Mouse (Mus musculus) inflammation-experienced regulatory T-cells, adult 6 months (primary cell): ENCODE measurements around the gene Glipr2. TPM values are rescaled to one million over a fixed set of nuclear protein-coding genes. Genes with fewer than 3 reads are reported as not detected.
A peak's percentile ranks its signal among the peaks of the same experiment; 100 is the strongest.

ENCODE experiments used
- ATAC-seq: one replicate; pipeline ENCODE4 v1.8.0; 2017
- polyA plus RNA-seq, 3 experiments: library from polyadenylated mRNA; unstranded; fragments of 100-300 nt; shearing (Covaris generic); gene quantifications; one replicate each; pipeline ENCODE4 v1.2.1; 2017

The Glipr2 gene
- polyA plus RNA-seq: 100 to 1,000 TPM; 153 to 302 (median 185) TPM

DNA sequence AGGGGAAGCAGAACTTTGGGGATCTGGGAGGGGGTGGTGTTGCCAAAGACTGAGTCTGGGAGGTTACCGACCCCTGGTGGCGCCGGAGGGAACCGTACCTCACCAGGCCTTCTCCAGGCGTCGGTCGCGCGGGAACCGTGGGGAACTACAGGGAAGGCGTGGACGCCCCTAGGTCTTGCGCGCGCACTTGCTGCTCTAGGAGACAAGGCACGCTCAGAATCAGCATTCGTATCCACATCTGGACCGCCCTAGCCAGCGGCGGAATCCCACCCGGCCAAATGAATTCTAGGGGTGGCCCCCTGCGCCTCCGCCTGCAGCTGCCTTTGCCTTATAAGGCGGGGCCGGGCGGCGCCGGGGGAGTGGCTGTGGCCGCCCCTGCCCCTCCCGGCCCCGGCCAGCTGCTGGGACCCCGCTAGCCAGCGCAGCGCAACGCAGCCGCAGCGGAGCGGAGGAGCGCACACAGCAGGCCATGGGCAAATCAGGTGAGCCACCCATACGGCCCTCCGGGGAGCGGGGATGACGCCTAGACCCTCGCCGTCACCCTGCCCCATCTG is at the start of gene Glipr2:
TSS of gene Glipr2 (plus strand) at position 110 of the 554 bp plus-strand sequence.
- ATAC-seq: peak; percentile 76

GRCm38 (mm10) chr4:43918221-43918620 is 39.0 kb upstream of the Glipr2 start:
- no peak for ATAC-seq

DNA sequence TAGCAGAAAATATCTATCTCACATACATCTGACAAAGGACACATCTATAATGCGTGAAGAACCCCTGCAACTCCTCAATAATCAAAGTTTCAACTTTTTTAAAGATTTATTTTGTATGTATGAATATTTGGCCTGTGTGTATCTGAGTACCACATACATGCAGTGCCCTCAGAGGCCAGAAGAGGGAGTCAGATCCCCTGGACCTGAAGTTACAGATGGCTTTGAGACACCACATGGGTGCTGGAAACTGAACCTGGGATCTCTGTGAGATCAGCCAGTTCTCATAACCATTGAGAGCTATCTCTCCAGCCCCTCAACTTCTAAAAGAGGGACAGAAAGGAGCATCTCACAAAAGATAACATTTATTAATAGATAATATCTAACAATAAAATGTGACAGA is 36.6 kb upstream of the Glipr2 start:
- ATAC-seq: no peak

DNA sequence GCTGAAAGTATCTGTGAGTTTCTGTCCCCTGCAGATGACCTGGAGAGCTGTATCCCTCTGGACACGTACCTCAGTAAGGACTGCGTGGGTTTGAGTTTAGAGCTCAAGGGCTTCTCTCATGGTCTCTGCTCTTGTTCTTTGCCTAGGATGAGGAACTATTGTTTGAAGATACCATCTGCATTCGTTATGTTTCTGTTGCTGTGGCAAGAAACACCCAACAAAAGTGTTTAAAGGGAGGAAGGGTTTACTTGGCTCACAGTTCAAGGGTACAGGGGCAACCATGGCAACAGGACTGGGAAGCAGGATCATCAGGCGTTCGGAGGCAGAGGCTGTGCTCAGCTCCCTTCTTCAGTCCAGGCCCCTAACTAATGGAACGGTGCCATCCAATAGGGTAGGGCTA is 32.1 kb upstream of the Glipr2 start:
- ATAC-seq: no peak

- ATAC-seq: peak; percentile 80
Observed at GRCm38 (mm10) chr4:43925779-43926178, 31.4 kb upstream of the Glipr2 start.

DNA sequence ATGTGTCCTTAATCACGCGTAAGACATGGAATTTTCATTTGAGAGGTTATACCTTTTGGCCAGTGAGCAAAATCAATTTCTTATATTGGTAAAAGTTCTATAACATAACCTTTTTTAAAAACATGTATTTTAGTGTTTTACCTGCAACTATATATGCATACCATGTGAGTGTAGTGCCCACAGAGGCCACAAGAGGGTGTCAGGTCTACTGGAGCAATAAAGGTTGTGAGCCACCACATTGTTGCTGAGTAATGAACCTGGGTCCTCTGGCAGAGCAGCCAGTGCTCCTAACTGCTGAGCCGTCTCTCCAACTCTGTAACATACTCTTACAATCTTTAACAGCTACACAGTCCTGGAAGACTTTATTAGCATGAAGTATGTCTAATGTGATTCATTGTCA is 29.4 kb upstream of the Glipr2 start:
- ATAC-seq: no peak

- ATAC-seq: no peak
Observed at GRCm38 (mm10) chr4:43931877-43932276, 25.3 kb upstream of the Glipr2 start.

DNA sequence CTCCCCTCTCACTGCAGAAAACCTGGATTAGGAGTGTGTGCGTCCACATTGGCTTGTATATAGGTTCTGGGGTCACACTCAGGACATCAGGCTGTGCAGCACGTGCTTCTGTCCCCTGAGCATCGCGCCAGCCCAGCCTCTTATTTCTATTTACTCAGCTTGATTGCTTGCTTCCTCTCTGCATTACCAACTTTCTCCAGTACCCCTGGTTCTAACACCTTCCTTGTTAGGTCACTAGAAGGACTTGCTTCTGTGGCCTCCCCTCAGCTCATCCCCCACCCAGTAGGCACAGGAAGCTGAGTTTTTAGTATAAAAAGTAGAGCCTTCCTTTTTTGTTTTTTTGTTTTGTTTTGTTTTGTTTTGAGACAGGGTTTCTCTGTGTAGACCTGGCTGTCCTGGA is 21.0 kb upstream of the Glipr2 start:
- peak; percentile 26 for ATAC-seq

DNA sequence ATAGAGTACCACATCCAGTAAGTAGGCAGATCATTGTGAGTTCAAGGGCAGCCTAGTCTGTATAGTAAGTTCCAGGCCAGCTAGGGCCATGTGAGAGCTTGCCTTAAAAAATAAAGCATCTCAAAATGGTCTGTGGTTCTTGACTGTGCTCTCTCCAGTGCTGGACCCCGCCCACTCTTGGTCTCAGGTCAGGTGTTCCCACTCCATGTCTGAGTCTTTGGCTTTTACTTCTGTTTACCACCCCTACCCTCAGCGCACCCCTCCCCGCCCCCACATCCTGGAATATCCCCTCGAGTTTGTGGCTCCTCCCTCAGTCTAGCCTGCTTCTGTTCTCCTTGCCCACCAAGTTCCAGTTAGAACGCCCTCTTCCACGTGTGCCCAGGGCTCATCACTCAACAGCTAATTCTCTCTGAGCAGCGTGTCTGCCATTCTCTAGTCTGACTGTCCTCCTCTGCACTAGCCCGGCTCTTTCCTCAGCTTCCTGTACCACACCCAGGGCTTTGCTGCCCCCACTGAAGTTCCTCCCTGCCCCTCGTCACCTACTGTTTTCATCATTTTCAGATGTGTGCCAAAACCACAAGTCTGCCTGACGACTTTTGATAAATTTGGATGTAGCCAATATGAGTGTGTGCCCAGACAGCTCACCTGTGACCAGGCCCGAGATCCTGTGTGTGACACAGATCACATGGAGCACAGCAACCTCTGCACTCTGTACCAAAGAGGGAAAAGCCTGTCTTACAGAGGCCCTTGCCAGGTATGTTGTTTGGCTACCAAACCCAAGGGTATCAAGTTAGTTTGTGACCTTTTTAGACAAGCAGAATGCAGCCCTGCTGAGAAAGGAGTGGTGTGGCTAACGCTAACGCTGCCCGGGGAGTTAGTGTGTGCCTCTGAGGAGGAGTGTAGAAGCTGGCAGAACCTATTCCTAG is 20.2 kb upstream of the Glipr2 start:
- ATAC-seq: peak; percentile 84

GRCm38 (mm10) chr4:43941315-43941714 is 15.9 kb upstream of the Glipr2 start:
- ATAC-seq: no peak

DNA sequence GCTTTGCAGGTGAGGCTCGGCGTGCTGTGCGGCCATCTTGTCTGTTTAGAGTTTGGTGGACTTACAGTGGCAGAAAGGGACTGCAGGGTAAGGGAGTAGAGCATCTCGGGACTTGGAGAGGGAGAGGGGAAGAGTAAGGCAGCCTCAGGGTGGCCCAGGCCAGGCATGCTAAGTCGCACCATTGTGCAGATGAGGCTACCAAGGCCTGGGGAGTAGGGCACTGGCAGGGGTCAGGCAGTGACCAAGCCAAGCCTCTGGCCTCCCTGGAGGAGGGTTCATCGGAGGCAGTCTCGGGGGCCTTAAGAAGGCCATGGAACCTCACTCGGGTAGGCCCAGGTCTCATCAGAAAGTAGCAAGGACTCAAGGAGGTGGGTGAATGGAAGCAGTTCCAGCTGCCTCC is 14.8 kb upstream of the Glipr2 start:
- ATAC-seq: no peak

DNA sequence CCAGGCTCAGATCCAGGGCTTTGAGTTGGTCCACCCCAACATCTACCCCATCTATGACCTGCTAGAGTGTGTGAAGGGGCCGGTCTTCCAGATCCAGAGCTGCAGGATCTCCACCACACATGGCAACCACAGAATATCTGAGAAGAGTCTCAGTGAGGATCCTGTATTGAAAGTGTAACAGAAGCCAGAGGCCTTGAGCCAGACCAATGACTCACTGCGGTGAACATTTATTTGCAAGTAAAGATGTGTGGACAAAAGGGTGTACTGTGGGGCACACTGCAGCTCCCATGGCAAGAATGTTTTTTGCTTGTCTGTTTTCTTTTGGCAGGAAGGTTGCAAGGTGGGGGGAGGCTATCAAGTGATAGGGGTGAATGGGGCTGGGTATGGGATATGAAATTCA is 9.6 kb upstream of the Glipr2 start:
- no peak for ATAC-seq

GRCm38 (mm10) chr4:43957846-43958461 is 753 bp downstream of the Glipr2 start:
- peak; percentile 16 for ATAC-seq

GRCm38 (mm10) chr4:43959523-43960179 is 2.5 kb downstream of the Glipr2 start:
- peak; percentile 5 for ATAC-seq

GRCm38 (mm10) chr4:43960207-43960606 is 3.0 kb downstream of the Glipr2 start:
- ATAC-seq: peak; percentile 49

GRCm38 (mm10) chr4:43964326-43964833 is 7.2 kb downstream of the Glipr2 start:
- peak; percentile 11 for ATAC-seq

- ATAC-seq: no peak
Observed at GRCm38 (mm10) chr4:43964951-43965684, 7.9 kb downstream of the Glipr2 start.

DNA sequence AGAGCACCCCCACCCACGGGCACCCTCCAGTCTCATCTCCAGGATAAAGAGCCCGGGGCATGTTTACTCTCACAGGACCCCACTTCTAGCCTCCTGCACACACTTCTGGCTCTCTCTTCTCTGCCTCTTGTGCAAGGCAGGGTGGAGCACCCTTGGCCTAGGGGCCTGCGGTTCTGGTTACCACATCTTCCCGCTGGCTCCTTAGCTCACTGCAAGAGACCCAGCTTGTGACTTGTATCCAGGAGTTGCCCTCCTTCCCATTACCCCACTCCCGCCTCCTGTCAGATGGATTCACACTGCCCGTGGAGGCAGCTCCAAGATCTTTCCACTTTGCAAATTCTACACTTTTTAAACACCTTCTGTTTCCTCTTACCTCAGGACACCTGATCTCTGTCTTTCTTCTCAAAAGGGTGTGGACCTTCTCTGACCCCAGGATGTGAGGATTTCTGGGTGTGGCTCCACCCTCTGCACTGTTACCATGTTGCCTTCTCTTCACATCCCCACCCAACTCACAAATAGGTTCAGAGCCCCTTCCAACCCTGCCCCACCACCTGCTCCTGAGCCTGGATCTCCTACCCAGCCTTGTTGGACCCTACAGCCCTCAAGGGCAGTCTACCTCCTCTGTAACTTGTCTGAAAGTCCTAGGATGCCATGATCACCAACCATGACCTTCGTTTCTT is 8.8 kb downstream of the Glipr2 start:
- ATAC-seq: peak; percentile 36

GRCm38 (mm10) chr4:43968650-43969049 is 11.4 kb downstream of the Glipr2 start:
- ATAC-seq: no peak

- no peak for ATAC-seq
Observed at GRCm38 (mm10) chr4:43969373-43969772, 12.2 kb downstream of the Glipr2 start.
